Mouse (Mus musculus) liver, embryonic 14.5 days (tissue): ENCODE measurements around the gene Decr2.

Experiments
- CTCF ChIP-seq: IDR thresholded peaks from 2 replicates; pipeline ENCODE4 v1.5.1; 2016; ENCODE audit warnings: antibody characterized with exemption, low read depth, control low read depth
- EP300 ChIP-seq: IDR thresholded peaks from 2 replicates; pipeline ENCODE4 v1.6.1; 2016; ENCODE audit warnings: antibody characterized with exemption, low read depth

- TF ChIP-seq CTCF = no peak
- TF ChIP-seq EP300 = no peak
Observed at GRCm38 (mm10) chr17:26115205-26115898, 25.2 kb upstream of the Decr2 start.
